Mouse (Mus musculus) MEL (cell line): ENCODE results near the gene Emc1. TPM values are rescaled to one million over a fixed set of nuclear protein-coding genes. Genes with fewer than 3 reads are reported as not detected.

Experiments
- DNase-seq: peaks from one replicate; pipeline ENCODE4 v3.0.0; 2011; ENCODE audit warnings: low read depth, low spot score
- H3K27ac ChIP-seq: 2 replicates; pipeline ENCODE4 v1.5.1; 2012; ENCODE audit warnings: low read depth, mild to moderate bottlenecking, control low read depth, low read length, moderate library complexity; ENCODE audit not compliant: control insufficient read depth
- H3K27me3 ChIP-seq, 2 experiments: fragments of 150-350 bp in 1 of 2; sonication (generic) in 1 of 2; 2 replicates each; pipeline ENCODE4 v1.6.1; 2012; ENCODE audit warnings: low read length in 2 of 2, mild to moderate bottlenecking in 2 of 2, improper control_type of control experiment in 1 of 2, moderate library complexity in 1 of 2; ENCODE audit not compliant: insufficient read depth in 2 of 2, control insufficient read depth in 1 of 2
- H3K36me3 ChIP-seq, 2 experiments: 2 replicates each; pipeline ENCODE4 v1.6.1; 2012 to 2014; ENCODE audit warnings: low read length in 2 of 2, improper control_type of control experiment in 1 of 2, inconsistent platforms in 1 of 2, mild to moderate bottlenecking in 1 of 2; ENCODE audit not compliant: insufficient read depth in 2 of 2, control insufficient read depth in 1 of 2
- H3K4me1 ChIP-seq, 2 experiments: fragments of 150-350 bp in 1 of 2; sonication (generic) in 1 of 2; 2 replicates each; pipeline ENCODE4 v1.6.1; 2012; ENCODE audit warnings: low read length in 2 of 2, improper control_type of control experiment in 1 of 2, mild to moderate bottlenecking in 1 of 2; ENCODE audit not compliant: insufficient read depth in 2 of 2, control insufficient read depth in 1 of 2
- H3K4me3 ChIP-seq, 2 experiments: fragments of 150-350 bp in 1 of 2; sonication (generic) in 1 of 2; 2 replicates each; pipeline ENCODE4 v1.5.1; 2012; ENCODE audit warnings: low read depth in 2 of 2, low read length in 2 of 2, mild to moderate bottlenecking in 2 of 2, moderate library complexity in 2 of 2, control low read depth in 1 of 2, improper control_type of control experiment in 1 of 2; ENCODE audit not compliant: control insufficient read depth in 1 of 2, insufficient read depth in 1 of 2
- H3K79me2 ChIP-seq: 2 replicates; pipeline ENCODE4 v1.6.1; 2012; ENCODE audit warnings: mild to moderate bottlenecking, low read length, moderate library complexity; ENCODE audit not compliant: control insufficient read depth, poor library complexity, insufficient read depth
- H3K9ac ChIP-seq: 2 replicates; pipeline ENCODE4 v1.6.1; 2012; ENCODE audit warnings: low read depth, mild to moderate bottlenecking, control low read depth, low read length, moderate library complexity; ENCODE audit not compliant: control insufficient read depth, poor library complexity, severe bottlenecking
- H3K9me3 ChIP-seq: fragments of 150-350 bp; sonication (generic); replicated peaks from 2 replicates; pipeline ENCODE4 v1.6.1; 2012; ENCODE audit warnings: mild to moderate bottlenecking, low read length, improper control_type of control experiment, moderate library complexity; ENCODE audit not compliant: insufficient read depth
- CTCF ChIP-seq, 3 experiments: IDR thresholded peaks in 2 of 3; conservative IDR thresholded peaks in 1 of 3; 2 replicates each; pipeline ENCODE4 v1.5.1; 2011 to 2012; ENCODE audit warnings: low read length in 3 of 3, low read depth in 2 of 3, mild to moderate bottlenecking in 2 of 3, improper control_type of control experiment in 1 of 3, inconsistent platforms in 1 of 3, mixed read lengths in 1 of 3, moderate library complexity in 1 of 3; ENCODE audit not compliant: control insufficient read depth in 1 of 3, insufficient read depth in 1 of 3, poor library complexity in 1 of 3, severe bottlenecking in 1 of 3
- E2F4 ChIP-seq: IDR thresholded peaks from 2 replicates; pipeline ENCODE4 v1.6.1; 2011; ENCODE audit warnings: low read depth, low read length, improper control_type of control experiment, borderline replicate concordance
- ELF1 ChIP-seq: IDR thresholded peaks from 2 replicates; pipeline ENCODE4 v1.6.1; 2014; ENCODE audit warnings: low read depth, mild to moderate bottlenecking, inconsistent platforms, low read length, improper control_type of control experiment, moderate library complexity
- ETS1 ChIP-seq: IDR thresholded peaks from 2 replicates; pipeline ENCODE4 v1.6.1; 2012; ENCODE audit warnings: low read depth, mild to moderate bottlenecking, inconsistent platforms, low read length, improper control_type of control experiment, moderate library complexity
- HCFC1 ChIP-seq: IDR thresholded peaks from 2 replicates; pipeline ENCODE4 v1.6.1; 2012; ENCODE audit warnings: low read depth, mild to moderate bottlenecking, inconsistent platforms, low read length, improper control_type of control experiment, moderate library complexity
- JUND ChIP-seq: IDR thresholded peaks from 2 replicates; pipeline ENCODE4 v1.6.1; 2011; ENCODE audit warnings: low read depth, mild to moderate bottlenecking, improper control_type of control experiment, low read length
- KAT2A ChIP-seq: conservative IDR thresholded peaks from 2 replicates; pipeline ENCODE4 v1.6.1; 2012; ENCODE audit warnings: low read depth, low read length, improper control_type of control experiment, inconsistent platforms
- MAFK ChIP-seq: IDR thresholded peaks from 2 replicates; pipeline ENCODE4 v1.6.1; 2011; ENCODE audit warnings: low read depth, mild to moderate bottlenecking, low read length, improper control_type of control experiment, borderline replicate concordance
- MAX ChIP-seq: IDR thresholded peaks from 2 replicates; pipeline ENCODE4 v1.6.1; 2011; ENCODE audit warnings: low read length, improper control_type of control experiment
- MAZ ChIP-seq: IDR thresholded peaks from 2 replicates; pipeline ENCODE4 v1.6.1; 2012; ENCODE audit warnings: low read depth, mild to moderate bottlenecking, inconsistent platforms, low read length, improper control_type of control experiment
- MYC ChIP-seq: IDR thresholded peaks from 2 replicates; pipeline ENCODE4 v1.6.1; 2011; ENCODE audit warnings: low read depth, mild to moderate bottlenecking, low read length, improper control_type of control experiment, moderate library complexity
- NELFE ChIP-seq: IDR thresholded peaks from 2 replicates; pipeline ENCODE4 v1.6.1; 2011; ENCODE audit warnings: low read depth, low read length, improper control_type of control experiment
- POLR2AphosphoS2 ChIP-seq: IDR thresholded peaks from 2 replicates; pipeline ENCODE4 v1.6.1; 2011; ENCODE audit warnings: low read length, improper control_type of control experiment
- SMC3 ChIP-seq: IDR thresholded peaks from 2 replicates; pipeline ENCODE4 v1.6.1; 2011; ENCODE audit warnings: low read depth, low read length, improper control_type of control experiment
- UBTF ChIP-seq: IDR thresholded peaks from 2 replicates; pipeline ENCODE4 v1.6.1; 2012; ENCODE audit warnings: low read depth, mild to moderate bottlenecking, inconsistent platforms, low read length, improper control_type of control experiment, moderate library complexity, borderline replicate concordance; ENCODE audit not compliant: insufficient read depth
- USF2 ChIP-seq, 2 experiments: IDR thresholded peaks; 2 replicates each; pipeline ENCODE4 v1.6.1; 2011 to 2012; ENCODE audit warnings: improper control_type of control experiment in 2 of 2, low read length in 2 of 2, borderline replicate concordance in 1 of 2, inconsistent platforms in 1 of 2, low read depth in 1 of 2, mild to moderate bottlenecking in 1 of 2; ENCODE audit not compliant: insufficient read depth in 1 of 2
- ZNF384 ChIP-seq: IDR thresholded peaks from 2 replicates; pipeline ENCODE4 v1.6.1; 2012; ENCODE audit warnings: low read depth, mild to moderate bottlenecking, inconsistent platforms, low read length, improper control_type of control experiment
- polyA plus RNA-seq, 2 experiments: library from polyadenylated mRNA; stranded (reverse) in 1 of 2; unstranded in 1 of 2; fragments of >175 nt in 1 of 2; fragments of >200 nt in 1 of 2; gene quantifications; 2 replicates each; pipeline versions ENCODE4 v1.2.1 to v1.2.4; 2012; ENCODE audit warnings: low replicate concordance in 2 of 2, low read depth in 1 of 2; ENCODE audit not compliant: insufficient read length in 2 of 2, insufficient read depth in 1 of 2, missing spikeins in 1 of 2
- total RNA-seq: library from RNA; depleted of rRNA; stranded (reverse); fragments of 300-350 nt; gene quantifications from 2 replicates; pipeline ENCODE4 v1.2.3, GENCODE M21; 2012

Emc1 gene
- total and polyA plus RNA-seq, 3 experiments: 17.3 to 50.4 TPM; not detected in 1

DNA sequence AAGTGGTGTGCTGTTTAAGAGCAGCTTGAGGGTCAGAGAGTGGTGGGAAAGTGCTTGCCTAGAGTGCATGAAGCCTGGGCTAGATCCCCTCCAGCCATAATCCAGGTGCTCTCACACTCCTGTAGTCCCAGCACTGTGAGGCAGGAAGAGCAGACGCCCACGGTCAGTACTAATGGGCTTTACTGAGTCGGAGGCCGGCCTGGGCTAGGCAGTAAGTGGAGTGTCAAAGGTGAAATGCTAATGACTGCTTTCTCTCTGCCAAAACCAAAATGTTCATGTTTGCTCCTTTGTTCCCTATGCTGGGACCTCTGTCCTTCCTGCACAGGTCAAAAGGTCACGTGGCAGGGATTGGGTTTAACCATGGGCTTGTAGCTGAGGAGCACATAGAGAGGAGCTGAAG lies 48.1 kb downstream of the Emc1 start:
- Histone ChIP-seq H3K79me2 (no peaks in the 10 kb centered on the region), H3K9ac (no peak overlapping the region), H3K27me3 (no peaks in the 10 kb centered on the region), H3K27ac (no peak overlapping the region), H3K36me3 (peaks cover 0 to 25% of the 10 kb centered on the region in 2 experiments; a peak in 2 of 4 replicates), H3K9me3 (no peaks in the 10 kb centered on the region), H3K4me3 (no peak overlapping the region), H3K4me1 (no peaks in the 10 kb centered on the region)
- no peak for TF ChIP-seq MAFK
- TF ChIP-seq USF2 (IDR thresholded peaks at IDR 0.05; ENCODE audit: borderline replicate concordance in 1 of 2, insufficient read depth in 1 of 2, low read depth in 1 of 2, low read length in 2 of 2): no peak
- TF ChIP-seq MAX: no peak
- TF ChIP-seq JUND: no peak
- TF ChIP-seq ELF1: no peak
- DNase-seq: no peak

DNA sequence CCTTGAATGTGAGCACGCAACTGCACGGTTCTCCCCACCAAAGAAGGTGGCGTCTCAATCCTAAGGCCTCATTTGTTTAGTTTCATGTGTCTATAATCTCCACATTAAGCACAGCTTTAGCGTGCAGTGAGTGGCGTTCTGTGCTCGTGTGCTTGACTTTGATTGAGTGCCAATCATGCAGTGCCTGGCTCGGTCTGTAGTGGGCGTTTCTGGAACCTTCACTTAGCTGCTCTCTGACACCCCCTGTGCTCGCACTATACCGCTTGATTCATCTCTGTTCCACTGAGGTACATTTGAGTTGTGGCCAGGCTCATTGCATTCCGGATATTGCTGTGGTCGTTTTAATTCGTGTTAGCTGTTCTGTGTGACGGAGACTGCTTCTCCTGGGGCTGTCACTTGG lies 50.8 kb downstream of the Emc1 start:
- Histone ChIP-seq H3K36me3 (peaks cover 0 to 25% of the 10 kb centered on the region in 2 experiments; a peak in 2 of 4 replicates), H3K9me3 (no peaks in the 10 kb centered on the region)
- peak in 1 of 3 experiments; percentile 21; a peak in 1 of 6 replicates for TF ChIP-seq CTCF (IDR thresholded peaks at IDR 0.05 in 2 of 3, conservative IDR thresholded peaks at IDR 0.05 in 1 of 3; ENCODE audit: control insufficient read depth in 1 of 3, insufficient read depth in 1 of 3, low read depth in 2 of 3, low read length in 3 of 3, poor library complexity in 1 of 3, severe bottlenecking in 1 of 3)
- TF ChIP-seq ELF1: no peak
- no peak for TF ChIP-seq NELFE
- TF ChIP-seq, all 39 proteins: peak for 1
- Histone ChIP-seq H3K4me1 (no peaks in the 10 kb centered on the region), H3K27me3 (no peaks in the 10 kb centered on the region), H3K9ac (no peak overlapping the region), H3K79me2 (no peaks in the 10 kb centered on the region), H3K27ac (no peak overlapping the region), H3K4me3 (no peak overlapping the region)
- DNase-seq: peak; percentile 11

DNA sequence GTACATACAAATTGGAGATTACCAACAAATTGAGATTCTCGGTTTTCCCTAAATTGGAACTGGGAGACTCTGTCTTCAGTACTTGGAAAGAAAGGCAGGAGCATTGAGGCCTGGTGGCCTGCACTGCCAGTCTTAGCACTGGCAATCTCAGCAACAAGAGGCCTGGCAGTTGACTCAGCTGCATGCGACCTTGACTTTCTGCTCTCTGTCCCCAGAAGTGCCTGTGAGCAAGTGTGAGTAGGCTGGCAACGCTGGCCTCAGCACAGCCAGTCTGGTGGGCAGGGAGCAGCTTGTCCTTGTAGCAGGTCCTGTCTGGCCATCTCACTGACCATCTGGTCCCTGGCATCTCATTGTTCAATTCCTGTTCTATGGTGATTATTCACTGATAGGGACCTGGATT lies 59.0 kb downstream of the Emc1 start:
- Histone ChIP-seq H3K9me3 (no peaks in the 10 kb centered on the region), H3K4me3 (no peak overlapping the region), H3K79me2 (no peaks in the 10 kb centered on the region), H3K27me3 (no peaks in the 10 kb centered on the region), H3K9ac (no peak overlapping the region), H3K36me3 (peaks cover 0 to 46% of the 10 kb centered on the region in 2 experiments; a peak in 2 of 4 replicates), H3K4me1 (no peaks in the 10 kb centered on the region), H3K27ac (no peak overlapping the region)
- no peak for TF ChIP-seq UBTF
- TF ChIP-seq ETS1: no peak
- no peak for TF ChIP-seq MYC
- TF ChIP-seq POLR2AphosphoS2: no peak
- TF ChIP-seq SMC3: no peak
- no peak for TF ChIP-seq KAT2A
- no peak for TF ChIP-seq MAZ
- TF ChIP-seq E2F4: no peak
- TF ChIP-seq HCFC1: no peak
- TF ChIP-seq ZNF384: no peak
- no peak for TF ChIP-seq NELFE
- DNase-seq: no peak
